Mouse (Mus musculus): Measurements from ENCODE around the gene Sec24d. TPM values are rescaled to one million over a fixed set of nuclear protein-coding genes. Genes with fewer than 3 reads are reported as not detected.

Sec24d gene
- total RNA-seq, 2 experiments from 2014 or later = 61.3 to 69.4 TPM

- no peak for DNase-seq (ENCODE audit: low spot score in 2 of 2)
Observed at GRCm38 (mm10) chr3:123391180-123391579, 123.9 kb downstream of the Sec24d start.

DNA sequence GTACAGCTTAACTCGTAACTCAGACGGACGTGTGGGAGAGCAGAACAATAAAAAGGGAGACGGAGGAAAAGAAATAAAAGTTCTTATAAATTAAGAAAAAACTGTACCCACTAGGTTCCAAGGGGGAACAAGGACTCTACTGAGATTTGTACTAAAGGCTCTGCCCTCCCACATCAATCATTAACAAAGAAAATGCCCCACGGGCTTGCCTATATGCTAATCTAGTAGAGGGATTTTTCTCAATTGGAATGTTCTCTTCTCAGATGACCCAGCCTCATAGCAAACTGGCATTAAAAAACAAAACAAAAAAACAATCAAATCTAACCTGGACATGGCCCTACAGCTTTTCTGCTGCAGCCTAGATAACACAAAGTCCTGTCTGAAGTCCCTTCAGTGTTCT, 128.4 kb downstream of the Sec24d start:
- no peak for DNase-seq (ENCODE audit: low spot score in 2 of 2)

GRCm38 (mm10) chr3:123397562-123398481, 130.6 kb downstream of the Sec24d start:
- DNase-seq (ENCODE audit: low spot score in 2 of 2) = peak in 1 of 2 experiments; percentile 15

DNA sequence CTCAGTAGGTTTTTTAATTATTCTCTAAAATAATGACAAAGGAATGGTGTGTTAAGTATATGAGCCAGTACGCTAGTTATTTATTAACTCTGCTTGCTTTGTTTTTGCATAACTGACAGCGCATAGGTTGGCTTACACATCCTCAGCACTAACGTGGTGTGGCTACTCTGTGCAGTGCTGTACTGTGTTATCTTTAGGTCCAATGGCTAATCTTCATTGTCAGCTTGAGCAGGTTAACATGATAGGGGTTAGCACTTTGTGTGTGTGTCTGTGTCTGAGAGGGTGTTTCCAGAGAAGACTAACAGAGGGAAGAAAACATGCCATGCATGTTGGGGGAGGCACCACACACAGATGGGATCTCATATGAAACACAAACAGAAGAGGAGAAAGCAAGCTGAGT, 137.7 kb downstream of the Sec24d start:
- DNase-seq (ENCODE audit: low spot score in 2 of 2) = no peak

DNA sequence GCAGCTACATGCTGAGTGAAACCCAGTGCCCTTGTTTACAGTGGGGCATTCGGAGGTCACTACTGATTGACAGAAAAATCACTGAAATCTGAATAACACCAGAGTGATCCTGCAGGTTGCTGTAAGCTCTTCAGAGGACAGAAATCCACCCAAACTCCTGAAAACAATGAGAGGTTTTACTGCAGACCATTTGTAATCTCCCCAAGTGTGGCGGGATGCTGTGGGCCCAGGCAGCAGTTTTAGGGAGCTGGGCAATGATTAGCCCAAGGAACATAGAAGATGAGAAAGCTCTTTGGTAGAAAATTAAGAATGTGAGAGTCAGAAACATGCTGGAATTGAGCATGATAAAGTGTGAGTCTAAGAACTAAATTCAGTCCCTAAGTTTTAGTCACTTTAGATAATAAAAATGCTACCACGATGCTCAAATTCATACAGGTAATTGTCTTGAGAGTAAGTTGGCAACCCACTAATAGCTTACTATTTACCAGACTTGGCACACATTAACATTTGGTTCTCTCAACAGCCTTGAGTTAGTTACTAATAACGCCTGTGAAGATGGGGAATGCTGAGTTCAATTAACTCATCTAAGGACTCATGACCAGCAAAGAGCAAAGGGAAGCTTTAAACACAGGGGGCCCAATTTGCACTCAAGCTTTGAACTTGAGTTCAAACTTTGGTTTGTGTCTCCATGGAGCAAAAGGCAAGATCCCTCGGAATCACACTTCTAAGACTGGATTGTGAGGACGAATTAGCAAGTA, 144.7 kb downstream of the Sec24d start:
- no peak for DNase-seq (ENCODE audit: low spot score in 2 of 2)

GRCm38 (mm10) chr3:123413173-123413572, 145.9 kb downstream of the Sec24d start:
- DNase-seq (ENCODE audit: low spot score in 2 of 2) = no peak

Other genes with a start within 250 kb of the Sec24d start
- gene Myoz2, start 232.4 kb upstream of the Sec24d start, total RNA-seq (2021) = 100 to 1,000 TPM; 445 to 535 TPM
- gene Synpo2, start 31.3 kb upstream of the Sec24d start, total RNA-seq (2021) = 100 to 1,000 TPM; 110 to 129 TPM
- 10 to 100 TPM; 12.9 to 13.3 TPM for gene Mettl14, start 118.7 kb downstream of the Sec24d start, total RNA-seq (2021)
- gene Prss12, start 179.5 kb downstream of the Sec24d start, total RNA-seq (2021) = 1 to 10 TPM; 5.8 to 6.5 TPM